Mouse (Mus musculus) adrenal gland, postnatal 4 days (tissue): ENCODE results near the gene Tufm. TPM values are rescaled to one million over a fixed set of nuclear protein-coding genes. Genes with fewer than 3 reads are reported as not detected.

Experiments used
- DNase-seq, 2 experiments: peaks; one replicate each; pipeline ENCODE4 v3.0.0; 2021 to 2022; ENCODE audit warnings: low spot score in 2 of 2, mixed read lengths in 2 of 2
- long read RNA-seq, 2 experiments: library from polyadenylated mRNA; stranded (forward); transcript quantifications; one replicate each; pipeline ENCODE4 v2.0.0; 2021
- total RNA-seq, 2 experiments: library from RNA; stranded (reverse); gene quantifications; 2 replicates each; pipeline ENCODE4 v1.2.3; 2021

Gene Tufm
- 100 to 1,000 TPM; 158 to 166 TPM for total RNA-seq
- long read RNA-seq, experiment 1, transcript Tufm-201 (10 exons, 1,679 nt): major isoform, 98 of 107 reads
- long read RNA-seq, experiment 1, partial matches to known transcripts: 7 of 107 reads
- long read RNA-seq, experiment 1, other reads (novel, unspliced or antisense): 2 of 107 reads
- long read RNA-seq, experiment 2, transcript Tufm-201 (10 exons, 1,679 nt): major isoform, 158 of 185 reads
- long read RNA-seq, experiment 2, partial matches to known transcripts: 19 of 185 reads
- long read RNA-seq, experiment 2, other reads (novel, unspliced or antisense): 8 of 185 reads

GRCm38 (mm10) chr7:126487052-126487483 lies at the start of gene Tufm:
Gene Tufm, plus strand, starts transcription at chr7:126487361.
- DNase-seq: peak; percentile 79 to 91

- no peak for DNase-seq
Observed at GRCm38 (mm10) chr7:126440134-126440533, 47.0 kb upstream of the Tufm start.

GRCm38 (mm10) chr7:126443997-126444396 lies 43.2 kb upstream of the Tufm start:
- no peak for DNase-seq

- DNase-seq: no peak
Observed at GRCm38 (mm10) chr7:126444536-126444935, 42.6 kb upstream of the Tufm start.

GRCm38 (mm10) chr7:126445104-126445815 lies 41.9 kb upstream of the Tufm start:
- no peak for DNase-seq

GRCm38 (mm10) chr7:126446217-126446616 lies 40.9 kb upstream of the Tufm start:
- no peak for DNase-seq

- no peak for DNase-seq
Observed at GRCm38 (mm10) chr7:126448481-126448880, 38.7 kb upstream of the Tufm start.

GRCm38 (mm10) chr7:126449991-126450390 lies 37.2 kb upstream of the Tufm start:
- DNase-seq: no peak

- no peak for DNase-seq
Observed at GRCm38 (mm10) chr7:126450641-126451040, 36.5 kb upstream of the Tufm start.

GRCm38 (mm10) chr7:126452244-126452643 lies 34.9 kb upstream of the Tufm start:
- no peak for DNase-seq

GRCm38 (mm10) chr7:126453861-126454260 lies 33.3 kb upstream of the Tufm start:
- DNase-seq: no peak

GRCm38 (mm10) chr7:126455242-126455641 lies 31.9 kb upstream of the Tufm start:
- no peak for DNase-seq

- DNase-seq: no peak
Observed at GRCm38 (mm10) chr7:126456382-126457266, 30.5 kb upstream of the Tufm start.

GRCm38 (mm10) chr7:126458225-126458624 lies 28.9 kb upstream of the Tufm start:
- no peak for DNase-seq

GRCm38 (mm10) chr7:126458844-126459618 lies 28.1 kb upstream of the Tufm start:
- no peak for DNase-seq

- DNase-seq: no peak
Observed at GRCm38 (mm10) chr7:126460623-126461399, 26.4 kb upstream of the Tufm start.

GRCm38 (mm10) chr7:126461626-126462025 lies 25.5 kb upstream of the Tufm start:
- no peak for DNase-seq

- no peak for DNase-seq
Observed at GRCm38 (mm10) chr7:126463004-126463403, 24.2 kb upstream of the Tufm start, which contains the start of gene Atp2a1. Gene Atp2a1, minus strand, starts transcription at chr7:126463108.

- no peak for DNase-seq
Observed at GRCm38 (mm10) chr7:126463547-126463946, 23.6 kb upstream of the Tufm start.

GRCm38 (mm10) chr7:126464121-126464520 lies 23.0 kb upstream of the Tufm start:
- DNase-seq: no peak
